Mouse (Mus musculus): Measurements from ENCODE around the gene Spem1.

DNA sequence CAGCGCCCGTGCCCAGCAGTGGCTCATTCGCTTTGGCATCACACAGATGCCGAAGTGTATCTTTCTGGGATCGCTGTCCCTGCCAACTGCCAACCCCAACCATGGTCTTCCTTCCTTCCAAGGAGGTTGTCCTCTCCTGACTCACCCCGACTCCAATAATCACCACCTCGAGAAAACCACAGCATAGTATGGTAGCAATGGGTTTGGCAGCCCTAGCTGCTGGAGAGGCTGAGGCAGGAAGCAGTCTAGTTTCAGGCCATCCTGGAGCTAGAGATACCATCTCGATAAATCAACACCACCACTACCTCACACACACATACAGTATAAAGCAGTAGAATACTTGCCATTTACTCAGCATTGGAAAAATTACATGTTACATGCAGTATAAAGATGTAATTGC lies 3.1 kb downstream of the Spem1 start:
- TF ChIP-seq CTCF (IDR thresholded peaks at IDR 0.05; ENCODE audit: low read depth, low read length), result no peak
- no peak for TF ChIP-seq POLR2A (IDR thresholded peaks at IDR 0.05; ENCODE audit: insufficient read depth, low read length)

Measured in ES-Bruce4 (cell line).